Mouse (Mus musculus) retina, postnatal 7 days (tissue): ENCODE results near the gene Efcc1.

ENCODE experiments used
- DNase-seq: peaks from one replicate; pipeline ENCODE4 v3.0.0-alpha.2; 2012; ENCODE audit warnings: low read depth, low spot score

Efcc1 gene

GRCm38 (mm10) chr6:87804036-87804435 is 73.4 kb downstream of the Efcc1 start:
- no peak for DNase-seq

GRCm38 (mm10) chr6:87804886-87805285 is 74.2 kb downstream of the Efcc1 start:
- no peak for DNase-seq

GRCm38 (mm10) chr6:87805448-87805847 is 74.8 kb downstream of the Efcc1 start:
- DNase-seq = no peak
